Mouse (Mus musculus) urinary bladder, postnatal 14 days (tissue): ENCODE results near the gene Ttll4.

Source experiments
- DNase-seq: peaks from one replicate; pipeline ENCODE4 v3.0.0; 2021; ENCODE audit warnings: low spot score

Gene Ttll4

DNA sequence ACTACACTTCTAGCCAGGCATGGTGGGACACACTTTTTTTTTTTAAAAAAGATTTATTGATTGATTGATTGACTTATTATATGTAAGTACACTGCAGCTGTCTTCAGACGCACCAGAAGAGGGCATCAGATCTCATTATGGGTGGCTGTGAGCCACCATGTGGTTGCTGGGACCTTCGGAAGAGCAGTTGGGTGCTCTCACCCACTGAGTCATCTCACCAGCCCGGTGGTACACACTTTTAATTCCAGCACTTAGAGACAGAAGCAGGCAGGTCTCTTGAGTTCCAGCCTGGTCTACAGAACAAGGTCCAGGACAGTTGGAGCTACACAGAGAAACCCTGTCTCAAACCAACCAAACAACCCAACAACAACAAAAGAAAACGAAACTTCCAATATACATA, 50.5 kb downstream of the Ttll4 start:
- no peak for DNase-seq

DNA sequence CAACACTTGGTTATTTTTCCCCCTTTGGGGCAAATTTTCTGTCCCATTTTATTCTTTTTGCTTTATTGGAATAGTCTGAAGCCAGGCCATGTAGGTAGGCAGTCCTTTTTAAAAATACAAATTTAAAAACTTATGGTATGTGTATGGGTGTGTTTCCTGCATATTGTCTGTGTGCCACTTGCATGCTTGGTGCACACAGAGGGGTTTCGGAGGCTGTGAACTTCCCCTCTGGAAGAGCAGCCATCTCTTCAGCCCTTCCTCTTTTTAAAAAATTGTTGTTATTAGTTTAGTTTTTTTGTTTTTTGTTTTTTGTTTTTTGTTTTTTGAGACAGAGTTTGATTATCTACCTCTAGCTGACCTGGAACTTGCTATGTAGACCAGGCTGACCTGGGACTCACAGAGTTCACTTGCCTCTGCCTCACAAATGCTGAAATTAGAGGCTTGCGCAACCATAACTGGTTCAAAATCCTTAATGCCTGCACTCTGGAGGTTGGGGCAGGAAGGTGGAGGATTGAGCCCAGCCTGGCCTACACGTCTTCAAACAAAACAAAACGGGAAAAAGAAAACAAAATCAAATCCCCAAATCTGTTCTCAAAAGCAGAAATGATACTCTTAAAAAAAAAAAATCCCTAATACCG, 51.0 kb downstream of the Ttll4 start:
- DNase-seq = no peak

DNA sequence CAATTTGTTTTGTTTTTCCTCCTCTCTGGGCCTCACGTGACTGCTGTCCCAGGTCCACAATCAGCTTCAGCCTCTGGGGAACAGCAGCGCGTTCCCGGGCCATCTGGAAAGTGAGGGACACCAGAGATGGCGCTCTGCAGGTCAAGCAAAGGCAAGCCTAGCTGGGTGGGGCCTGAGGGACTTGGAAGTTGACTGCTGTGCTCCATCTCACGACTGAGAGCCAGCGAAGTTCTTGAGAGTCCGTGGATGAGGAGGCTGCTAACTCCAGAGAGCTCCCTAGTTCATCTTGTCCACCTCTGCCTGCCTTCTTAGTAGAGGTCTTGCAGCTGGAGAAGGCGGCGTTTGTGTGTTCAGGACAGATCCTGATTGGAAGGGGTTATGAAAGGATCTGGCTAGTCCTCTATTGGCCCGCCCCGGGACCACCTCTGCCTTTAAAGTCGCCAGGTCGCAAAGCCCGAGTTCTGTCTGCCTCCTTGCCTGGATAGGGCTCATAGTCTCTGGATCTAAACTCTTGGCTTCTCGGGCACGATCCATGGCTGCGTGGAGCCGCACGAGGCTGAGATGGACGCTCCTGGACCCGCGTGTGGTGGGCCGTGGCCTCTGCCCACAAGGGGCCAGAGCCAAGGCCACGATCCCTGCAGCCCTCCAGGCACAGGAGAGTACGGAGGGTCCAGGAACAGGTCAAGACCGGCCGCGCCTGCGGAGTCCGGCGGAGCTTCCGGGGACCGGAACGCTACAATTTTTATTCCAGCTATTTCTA, 51.7 kb downstream of the Ttll4 start, which contains the start of gene Cyp27a1:
Gene Cyp27a1 (plus strand): TSS at position 476 of the 760 bp plus-strand sequence.
- DNase-seq = peak; percentile 72

DNA sequence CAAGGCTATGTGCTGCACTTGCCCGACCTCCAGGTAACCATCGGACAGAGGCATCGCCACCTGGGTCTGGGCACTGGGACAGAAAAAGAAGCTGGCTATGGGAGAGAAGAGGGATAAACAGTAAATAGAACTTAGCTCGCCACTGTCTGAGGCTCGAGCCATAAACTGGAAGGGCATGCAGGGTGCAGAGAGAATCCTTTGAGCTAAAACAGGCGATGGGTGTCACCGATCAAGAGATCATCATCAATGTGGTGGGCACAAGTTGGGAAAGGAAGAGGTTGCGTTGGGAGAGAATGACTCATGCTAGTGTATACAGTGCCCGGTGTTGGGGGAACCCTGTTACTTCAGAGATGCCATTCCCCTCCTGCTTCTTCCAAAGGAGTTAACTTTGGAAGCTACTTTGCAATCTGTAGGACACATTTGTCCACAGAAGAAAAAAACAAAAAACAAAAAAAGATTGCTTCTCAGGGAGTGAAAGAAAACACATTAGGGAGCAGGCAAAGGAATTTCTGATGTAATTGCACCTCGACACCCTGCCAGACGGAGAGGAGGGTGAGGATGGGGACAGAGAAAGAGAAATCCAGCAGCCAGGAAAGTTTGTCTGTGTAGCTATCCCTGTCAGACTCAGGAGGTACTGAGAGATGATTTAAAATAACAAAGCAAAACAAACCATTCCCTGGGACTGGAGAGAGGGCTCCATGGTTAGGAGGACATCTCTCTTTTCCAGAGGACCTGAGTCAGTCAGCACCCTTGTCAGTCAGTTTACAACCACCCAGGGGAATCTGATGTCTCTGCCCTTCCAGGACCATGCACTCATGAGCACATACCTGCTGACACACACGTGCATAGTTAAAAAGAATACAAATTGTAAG, 52.5 kb downstream of the Ttll4 start:
- no peak for DNase-seq

DNA sequence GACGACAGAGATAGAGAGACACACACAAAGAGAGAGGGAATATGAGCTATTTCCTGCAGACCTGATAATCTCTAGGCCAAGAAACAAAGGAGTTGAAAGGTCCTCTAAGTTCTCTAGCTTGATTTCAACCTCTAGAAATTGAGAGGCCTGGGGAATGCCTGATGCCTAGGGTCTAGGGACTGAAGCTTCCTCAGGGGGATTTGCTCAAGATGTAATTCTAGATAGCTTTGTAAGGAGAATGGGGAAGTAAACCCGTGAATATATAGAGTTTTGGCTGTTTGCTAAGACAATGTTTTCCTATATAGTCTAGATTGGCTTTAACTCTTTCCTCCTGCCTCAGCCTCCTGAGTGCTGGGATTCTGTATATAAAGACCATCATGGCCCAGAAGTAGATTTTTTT, 53.4 kb downstream of the Ttll4 start:
- DNase-seq = no peak

DNA sequence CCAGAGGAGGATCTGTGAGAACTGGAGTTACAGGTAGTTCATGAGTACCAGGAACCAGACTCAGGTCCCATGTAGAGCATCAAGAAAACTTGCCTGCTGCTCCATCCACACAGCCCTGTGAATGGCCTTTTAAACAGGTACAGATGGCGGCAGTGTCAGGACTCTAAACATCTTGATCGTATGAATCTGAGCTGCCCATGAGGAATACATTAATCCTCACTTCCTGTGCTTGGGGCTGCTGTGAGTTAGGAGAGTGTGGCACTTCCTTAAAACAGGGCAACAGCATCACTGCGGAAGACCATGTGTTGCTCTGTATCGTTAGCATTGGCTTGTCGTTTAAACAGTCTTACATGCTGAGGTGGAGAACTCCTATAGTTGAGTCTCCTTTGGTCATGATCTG, 53.9 kb downstream of the Ttll4 start:
- no peak for DNase-seq

DNA sequence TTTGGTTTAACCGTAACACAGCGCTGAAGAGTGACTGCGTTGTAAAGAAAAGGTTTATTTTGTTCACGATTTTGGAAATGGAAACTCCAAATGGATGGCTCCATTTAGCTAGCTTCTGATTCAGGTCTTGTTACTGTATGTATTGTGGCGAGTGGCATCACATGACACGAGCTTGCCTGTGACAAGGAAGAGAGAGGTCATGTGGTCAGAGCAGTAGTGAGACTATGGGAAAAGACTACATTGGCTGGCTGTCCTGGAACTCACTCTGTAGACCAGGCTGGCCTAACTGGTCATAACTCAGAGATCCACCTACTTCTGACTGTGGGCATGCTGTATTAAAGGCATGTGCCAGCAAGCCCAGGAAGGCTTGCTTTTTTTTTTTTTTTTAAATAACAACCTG, 54.3 kb downstream of the Ttll4 start:
- no peak for DNase-seq

DNA sequence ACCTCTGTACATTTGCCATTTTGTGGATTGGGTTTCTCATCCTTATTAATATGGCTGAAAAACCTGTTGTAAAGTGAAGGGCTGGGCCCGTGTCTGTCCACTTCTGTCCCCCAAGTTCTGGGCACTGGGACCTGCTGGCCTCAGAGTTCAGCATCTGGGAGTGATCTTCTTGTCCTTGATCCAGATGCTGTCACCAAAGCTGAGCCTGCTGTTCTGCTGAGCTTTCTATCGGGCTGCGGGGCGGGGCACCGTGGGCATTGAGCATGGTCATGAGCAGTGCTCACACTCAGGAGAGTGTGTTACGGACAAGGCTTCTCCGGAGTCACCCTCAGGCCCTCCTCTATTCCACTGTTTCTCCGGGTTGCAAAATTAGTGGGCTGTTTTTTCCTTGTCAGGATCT, 56.6 kb downstream of the Ttll4 start:
- DNase-seq = no peak

DNA sequence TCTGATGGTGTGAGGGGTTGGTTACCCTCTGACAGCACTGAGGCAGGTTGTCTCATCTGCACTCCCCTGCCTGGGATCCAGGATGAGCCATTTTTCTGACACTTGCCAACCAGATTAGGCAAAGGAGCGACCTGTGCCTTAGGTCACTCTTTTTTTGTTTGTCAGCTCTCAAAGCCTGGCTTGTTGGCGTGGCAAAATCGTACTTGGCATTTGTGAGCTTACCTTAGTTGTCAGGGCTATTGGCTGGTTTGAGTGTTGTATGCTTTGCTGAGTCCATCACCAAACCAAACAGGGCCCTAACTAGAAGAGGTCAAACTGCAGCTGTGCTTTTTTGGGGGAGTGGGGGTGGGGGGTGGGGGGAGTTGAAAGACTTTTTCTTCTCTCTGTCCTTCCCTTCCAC, 57.7 kb downstream of the Ttll4 start:
- DNase-seq = no peak

DNA sequence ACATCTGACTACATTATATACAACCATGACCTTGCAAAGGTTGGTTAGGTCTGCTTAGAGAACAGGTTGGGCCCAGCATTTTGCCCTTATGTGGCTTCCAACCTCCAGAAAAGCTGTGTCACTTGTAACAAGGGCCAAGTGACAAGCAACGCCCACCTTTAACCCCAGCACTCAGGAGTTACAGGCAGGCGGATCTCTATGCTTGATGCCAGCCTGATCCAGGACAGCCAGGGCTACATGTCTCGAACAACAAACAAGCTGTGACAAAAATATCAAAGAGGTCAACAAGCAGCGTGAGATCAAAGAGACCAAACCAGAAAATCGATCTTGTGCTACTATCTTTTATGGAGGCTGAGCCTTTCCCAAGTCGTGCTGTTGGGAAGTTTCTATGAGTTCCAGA, 60.1 kb downstream of the Ttll4 start:
- no peak for DNase-seq

DNA sequence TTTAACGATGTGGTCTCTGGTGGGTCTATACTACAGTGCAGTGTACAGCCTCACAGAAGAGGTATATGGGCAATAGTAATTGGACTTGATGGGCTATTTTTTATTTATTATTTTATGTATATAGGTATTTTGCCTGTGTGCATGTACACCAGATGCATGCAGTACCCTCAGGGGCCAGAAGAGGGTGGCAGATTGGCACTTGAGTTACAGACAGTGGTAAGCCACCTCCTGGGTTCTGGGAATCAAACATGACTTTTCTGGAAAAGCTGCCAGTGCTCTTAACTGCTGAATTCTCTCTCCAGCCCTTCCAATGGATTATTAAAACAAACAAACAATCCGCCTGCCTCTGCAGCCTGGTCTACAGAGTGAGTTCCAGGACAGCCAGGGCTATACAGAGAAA, 62.2 kb downstream of the Ttll4 start:
- DNase-seq = no peak

DNA sequence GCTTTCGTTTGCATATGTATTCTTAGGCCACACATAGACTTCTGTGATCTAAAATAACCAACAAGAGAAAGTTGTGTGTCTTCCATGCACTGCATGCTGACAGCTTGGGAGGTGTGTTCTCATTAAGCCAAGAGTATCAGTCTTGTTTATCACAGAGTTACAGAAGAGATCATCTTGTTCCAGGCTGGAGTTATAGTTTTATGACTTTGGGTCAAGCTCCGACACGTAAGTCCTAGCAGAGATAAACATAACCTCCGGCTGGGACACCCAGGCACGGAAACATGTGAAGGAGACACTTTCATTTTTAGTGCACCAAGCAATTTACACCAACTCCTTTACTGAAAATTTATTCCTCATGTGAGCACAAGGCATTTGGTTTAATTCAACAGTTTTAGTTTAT, 64.6 kb downstream of the Ttll4 start:
- no peak for DNase-seq

DNA sequence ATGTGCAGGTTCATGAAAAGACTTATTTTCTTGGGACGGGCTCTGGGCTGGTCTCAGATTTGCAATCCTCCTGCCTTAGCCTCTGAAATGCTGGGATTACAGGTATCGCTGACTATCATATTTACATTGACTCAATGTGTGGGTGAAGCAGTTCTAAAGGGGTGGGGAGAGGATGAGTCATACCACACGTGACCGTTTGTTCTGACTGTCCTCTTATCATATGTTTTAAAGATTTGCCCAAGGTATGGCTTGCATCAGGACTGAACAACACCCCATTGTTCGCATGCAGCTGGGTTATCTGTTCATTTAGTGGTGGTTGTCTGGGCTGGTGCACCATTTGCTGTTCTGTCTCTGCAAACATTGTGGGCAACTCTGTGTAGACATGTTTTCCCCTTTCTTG, 65.1 kb downstream of the Ttll4 start:
- peak; percentile 32 for DNase-seq

DNA sequence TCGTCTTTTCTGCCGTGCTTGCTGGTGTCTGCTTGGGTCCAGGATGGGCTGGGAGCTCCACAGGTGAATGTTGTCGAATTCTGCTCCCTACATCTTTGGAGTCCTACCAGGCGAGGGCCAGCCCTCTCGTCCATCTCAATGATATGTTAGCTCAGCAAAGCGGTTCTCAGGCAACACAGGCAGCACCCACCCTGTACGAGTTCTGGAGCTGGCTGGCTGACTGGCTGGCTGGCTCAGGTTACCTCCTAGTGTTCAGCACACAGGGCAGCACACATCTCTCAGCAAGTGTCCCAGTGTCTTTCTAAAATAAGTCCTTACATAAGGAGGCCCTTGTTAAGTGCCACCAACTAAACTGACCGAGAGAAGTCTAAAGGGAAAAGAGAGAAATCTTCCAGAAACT, 66.9 kb downstream of the Ttll4 start:
- no peak for DNase-seq

DNA sequence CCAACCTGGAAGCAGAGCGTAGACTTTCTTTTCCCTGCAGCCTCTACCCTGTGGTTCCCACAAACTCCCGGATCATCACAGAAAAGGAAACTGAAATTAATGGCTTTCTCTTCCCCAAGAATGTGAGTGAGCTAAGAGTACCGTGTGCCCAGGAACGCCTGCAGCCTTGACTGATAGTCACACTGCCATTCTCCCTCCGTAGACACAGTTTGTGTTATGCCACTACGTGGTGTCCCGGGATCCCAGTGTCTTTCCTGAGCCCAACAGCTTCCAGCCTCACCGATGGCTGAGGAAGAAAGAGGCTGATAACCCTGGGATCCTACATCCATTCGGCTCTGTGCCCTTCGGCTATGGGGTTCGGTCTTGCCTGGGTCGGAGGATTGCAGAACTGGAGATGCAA, 75.4 kb downstream of the Ttll4 start:
- no peak for DNase-seq

DNA sequence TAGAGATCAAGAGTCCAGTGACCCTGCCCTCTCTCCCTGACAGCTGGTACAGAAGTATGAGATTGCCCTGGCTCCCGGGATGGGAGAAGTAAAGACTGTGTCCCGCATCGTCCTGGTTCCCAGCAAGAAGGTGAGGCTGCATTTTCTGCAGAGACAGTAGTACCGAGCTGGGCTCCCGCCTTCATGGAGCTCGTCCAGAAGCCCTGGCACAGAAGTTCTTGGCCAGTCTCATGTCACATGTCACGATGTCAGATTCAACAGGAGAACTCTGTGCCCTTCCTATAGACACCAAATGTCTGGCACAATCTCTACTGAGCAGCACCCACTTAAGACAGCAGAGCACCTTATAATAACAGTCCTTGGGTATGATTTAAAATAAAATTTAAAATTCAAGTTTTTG, 76.0 kb downstream of the Ttll4 start:
- no peak for DNase-seq

DNA sequence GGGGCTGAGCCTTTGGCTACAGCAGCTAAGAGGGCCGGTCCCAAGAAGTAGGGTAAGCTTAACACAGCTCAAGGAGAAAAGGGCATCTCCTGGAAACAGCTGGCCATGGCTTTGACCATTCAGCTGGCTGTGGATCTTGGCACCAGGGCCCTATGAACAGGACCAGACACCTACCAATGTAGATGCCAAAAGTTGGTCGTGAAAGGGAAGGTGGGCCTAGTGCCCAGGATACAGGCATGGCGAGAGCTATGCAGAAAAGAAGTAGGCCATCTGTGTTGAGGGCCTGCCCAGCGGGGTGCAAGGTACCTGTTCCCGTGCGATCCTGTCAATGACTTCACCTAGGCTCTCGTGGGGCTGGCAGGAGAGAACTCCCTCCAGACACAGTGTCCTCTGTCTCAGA, 79.3 kb downstream of the Ttll4 start:
- no peak for DNase-seq

DNA sequence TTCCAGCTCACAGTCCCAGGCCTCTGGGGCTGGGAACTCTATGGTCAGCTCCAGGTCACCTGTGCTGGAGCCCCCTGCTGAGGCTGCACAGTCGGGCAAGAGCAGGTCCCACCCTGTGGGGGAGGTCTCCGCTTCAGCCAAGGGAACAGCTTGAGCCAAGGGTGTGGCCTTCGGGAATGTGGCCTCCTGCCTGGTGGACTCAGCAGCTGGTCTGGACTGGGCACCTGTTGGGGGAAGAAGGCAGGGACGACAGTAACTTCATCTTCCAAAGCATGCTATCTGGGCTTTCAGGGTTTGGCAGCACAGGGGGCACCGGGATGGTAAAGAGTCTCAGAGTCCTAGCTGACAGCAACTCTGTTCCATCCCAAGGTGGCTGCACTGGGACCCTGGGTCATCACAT, 85.8 kb downstream of the Ttll4 start:
- no peak for DNase-seq

DNA sequence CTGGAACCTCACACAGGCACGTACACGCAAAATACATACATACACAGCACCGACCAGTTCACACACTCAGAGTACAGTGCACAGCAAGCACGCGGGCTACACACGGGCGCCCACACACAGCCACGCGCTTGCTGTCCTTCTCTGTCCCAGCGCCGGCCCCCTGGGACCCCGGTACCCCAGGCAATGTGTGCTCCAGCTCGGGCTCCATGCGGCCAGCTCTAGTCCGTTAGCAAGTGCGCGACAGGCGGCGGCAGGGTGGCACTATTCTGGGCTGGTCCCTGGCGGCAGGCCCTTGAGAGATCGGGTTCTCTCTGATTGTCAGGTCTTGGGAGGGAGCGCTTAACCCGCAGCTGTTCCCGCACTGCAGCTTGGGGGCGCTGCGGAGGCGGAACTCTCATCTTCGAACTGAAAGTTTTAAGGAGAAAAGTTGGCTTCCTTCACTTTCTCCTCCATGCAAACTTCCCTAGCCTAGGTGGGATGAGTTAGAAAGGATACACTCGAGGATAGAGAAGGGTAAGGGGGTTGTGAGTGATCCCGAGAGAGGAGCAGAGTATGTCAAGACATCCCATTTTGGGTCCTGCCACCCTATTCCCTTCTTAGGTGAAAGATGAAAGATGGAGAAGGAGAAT, 87.2 kb downstream of the Ttll4 start, which contains the start of gene Prkag3:
Gene Prkag3 (minus strand): TSS at position 579 of the 629 bp plus-strand sequence.
- peak; percentile 66 for DNase-seq

DNA sequence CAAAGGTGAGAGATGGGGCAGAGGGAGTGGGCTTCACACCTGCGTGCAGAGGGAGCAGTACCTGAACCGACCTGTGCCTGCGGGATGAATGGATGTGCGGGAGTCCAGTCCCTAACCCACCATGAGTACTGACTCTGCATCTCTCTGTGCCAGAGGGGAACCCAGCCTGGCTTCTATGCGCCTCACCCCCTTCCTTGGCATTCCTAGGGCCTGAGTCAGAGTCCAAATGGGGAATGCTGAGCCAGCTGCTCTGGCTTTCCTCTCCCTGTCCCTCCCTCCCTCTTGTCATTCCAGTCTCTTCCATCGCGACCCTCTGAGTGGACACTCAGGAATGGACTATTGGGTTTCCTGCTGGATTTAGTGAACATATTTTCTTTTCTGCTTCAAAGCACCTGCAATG, 87.8 kb downstream of the Ttll4 start:
- DNase-seq = peak; percentile 72

DNA sequence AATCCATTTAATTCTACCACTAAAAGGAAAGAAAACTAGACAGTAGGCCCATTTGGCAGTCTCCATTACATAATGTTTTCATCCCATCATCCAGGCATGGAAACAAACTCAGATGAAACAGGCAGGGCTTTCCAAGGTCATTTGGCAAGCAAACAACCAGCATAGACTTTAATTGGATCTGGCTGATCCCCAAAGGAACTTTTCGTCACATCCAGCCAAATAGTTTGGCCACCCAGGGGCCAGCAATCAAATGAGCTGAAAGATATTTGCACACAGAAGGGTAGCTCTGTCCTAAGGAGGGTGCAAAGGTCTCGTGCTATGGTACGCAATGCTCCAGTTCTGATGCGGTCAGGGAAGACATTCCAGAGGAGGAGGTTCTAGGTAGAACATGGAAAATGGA, 89.1 kb downstream of the Ttll4 start:
- no peak for DNase-seq

DNA sequence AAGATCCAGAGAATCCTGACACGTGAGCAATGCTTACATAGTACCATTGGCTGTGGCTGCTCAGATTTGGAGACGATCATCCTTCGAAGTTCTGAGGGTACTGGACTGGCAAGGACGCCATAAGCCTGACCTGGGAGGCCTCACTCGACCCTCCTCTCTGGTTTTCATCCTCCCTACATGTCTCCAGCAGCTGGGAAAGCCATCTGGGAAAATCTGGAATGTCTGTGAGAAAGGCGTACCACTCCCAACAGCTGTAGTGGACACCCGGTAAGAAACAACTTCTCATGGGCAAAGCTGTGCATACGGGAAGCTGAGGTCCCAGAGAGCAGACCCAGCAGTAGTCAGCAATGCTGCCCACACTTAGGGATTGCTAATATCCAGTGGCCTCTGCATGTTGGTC, 90.6 kb downstream of the Ttll4 start:
- DNase-seq = no peak
